18 mouse cellular contexts compared by ENCODE assay signal in the genomic region with DNA sequence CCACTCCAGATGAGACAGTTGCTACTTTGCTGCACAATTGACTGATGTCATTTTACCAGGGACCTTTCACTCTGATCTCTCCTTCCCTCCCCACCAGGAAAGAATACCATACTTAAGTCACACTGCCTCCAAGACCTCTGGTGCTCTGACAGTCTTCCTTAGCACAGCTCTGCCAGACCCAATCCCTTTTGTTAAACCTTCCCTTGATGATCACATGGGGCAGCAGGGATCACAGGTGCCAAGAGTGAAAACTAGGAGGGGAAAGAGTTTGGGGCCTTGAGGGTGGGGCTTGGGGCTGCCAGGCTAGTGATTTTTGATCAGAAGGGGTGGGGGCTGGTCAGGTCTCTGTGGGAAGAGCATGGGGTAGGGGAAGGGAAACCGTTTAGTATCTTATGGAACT. TPM values are rescaled to one million over a fixed set of nuclear protein-coding genes. Genes with fewer than 3 reads are reported as not detected.
"Had no signal": no experiment of that assay in that cellular context is flagged by ENCODE, and none has a peak within 500 bp of the region (broad histone marks: within the 10 kb centered on the region; RNA-seq: fewer than 3 reads in every experiment).

No protein-coding gene starts in this region.

- H3K4me2 ChIP-seq: kidney, embryonic 15.5 days; liver, embryonic 13.5 days; midbrain, embryonic 11.5 days had no signal

- H3K9me3 ChIP-seq: kidney, embryonic 15.5 days; liver, embryonic 13.5 days had no signal

- H3K27ac ChIP-seq: kidney, embryonic 15.5 days; left cerebral cortex, adult 2 months; liver, embryonic 13.5 days had no signal

- H3K4me1 ChIP-seq: kidney, embryonic 15.5 days; liver, embryonic 13.5 days had no signal

- H3K27me3 ChIP-seq: kidney, embryonic 15.5 days; liver, embryonic 13.5 days had no signal

- H3K9ac ChIP-seq: kidney, embryonic 15.5 days; liver, embryonic 13.5 days had no signal

- H3K4me3 ChIP-seq: kidney, embryonic 15.5 days; left cerebral cortex, adult 2 months; liver, embryonic 13.5 days had no signal

- DNase-seq: kidney, adult 8-10 months; kidney, postnatal 10 days; kidney, postnatal 36 days; layer of hippocampus, postnatal 36 days; liver, embryonic 13.5 days; lung, adult 2 months; lung, postnatal 14 days; lung, postnatal 4 days; midbrain, embryonic 14.5 days had no signal

RNA-seq across cellular contexts. Expression of a gene that starts 58.1 kb away (rescaled TPM):
- polyA plus RNA-seq: kidney, embryonic 15.5 days; limb, embryonic 11.5 days; limb, embryonic 14.5 days; liver, embryonic 13.5 days; liver, embryonic 16.5 days; neural tube, embryonic 11.5 days; small intestine, adult 2 months; stomach, embryonic 14.5 days had no signal
